Mouse (Mus musculus): ENCODE results near the gene Tmem131. TPM values are rescaled to one million over a fixed set of nuclear protein-coding genes. Genes with fewer than 3 reads are reported as not detected.
A peak's percentile ranks its signal among the peaks of the same experiment; 100 is the strongest.

Gene Tmem131
- total RNA-seq, 2 experiments from 2014 or later: 20.3 to 65.6 TPM

GRCm38 (mm10) chr1:36939506-36940380 is 3.7 kb downstream of the Tmem131 start:
- peak; percentile 93 for ATAC-seq (ENCODE audit: poor library complexity, severe bottlenecking)

- no peak for ATAC-seq (ENCODE audit: poor library complexity, severe bottlenecking)
Measured at GRCm38 (mm10) chr1:36938801-36939286, 4.6 kb downstream of the Tmem131 start.

DNA sequence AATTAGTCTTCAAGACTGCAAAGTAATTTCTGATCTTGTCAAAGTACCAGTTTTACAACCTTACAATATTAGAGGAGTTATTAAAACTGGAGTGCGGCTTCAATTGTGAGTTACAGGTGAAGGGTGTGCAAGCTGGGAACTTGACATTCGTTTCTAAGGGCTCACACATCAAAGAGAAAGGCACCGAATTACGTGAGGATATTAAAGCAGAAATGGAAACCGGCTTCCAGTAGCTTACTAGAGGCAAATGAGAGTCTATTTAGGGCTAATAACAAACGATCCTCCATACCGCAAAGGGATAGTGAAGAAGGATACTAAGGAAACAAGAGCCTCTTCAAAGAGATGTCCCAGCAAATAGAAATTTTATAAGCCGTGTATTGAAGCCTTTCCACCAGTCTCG is 5.1 kb downstream of the Tmem131 start:
- ATAC-seq (ENCODE audit: poor library complexity, severe bottlenecking): no peak

DNA sequence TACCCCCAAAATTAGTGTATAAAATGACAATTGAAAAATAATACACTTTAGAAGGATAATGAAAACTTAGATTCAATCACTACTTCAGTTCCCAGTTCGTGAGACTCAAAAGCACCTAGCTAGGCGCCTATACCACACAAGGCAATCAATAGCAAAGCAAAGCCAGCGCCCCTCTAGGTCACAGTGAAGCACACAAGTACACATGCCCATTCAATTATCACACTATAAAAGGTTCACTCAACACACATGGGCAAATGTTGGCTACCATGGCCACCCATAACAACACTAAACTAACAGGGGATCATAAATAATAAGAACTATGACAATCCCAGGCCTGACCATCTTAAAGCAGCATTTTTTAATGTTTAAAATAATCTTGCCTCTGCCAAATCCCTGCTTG is 5.8 kb downstream of the Tmem131 start:
- ATAC-seq (ENCODE audit: poor library complexity, severe bottlenecking): no peak

DNA sequence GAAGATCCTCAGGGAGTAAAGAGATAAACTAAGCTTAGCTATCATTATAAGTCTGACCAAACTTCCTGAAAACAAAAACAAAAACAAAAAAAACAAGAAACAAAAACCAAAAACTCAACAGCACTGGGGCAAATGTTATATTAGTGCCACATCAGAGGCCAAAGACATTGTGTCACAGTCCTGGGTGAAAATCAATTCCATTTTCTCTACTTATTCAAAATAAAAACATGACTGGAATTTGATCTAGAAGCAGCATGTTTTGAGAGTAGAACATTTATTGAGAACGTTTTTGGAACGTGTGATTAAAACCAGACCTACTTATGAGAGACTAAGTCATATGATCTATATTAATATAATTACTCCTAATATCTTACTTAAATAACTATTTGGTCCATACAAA is 6.5 kb downstream of the Tmem131 start:
- no peak for ATAC-seq (ENCODE audit: poor library complexity, severe bottlenecking)

GRCm38 (mm10) chr1:36936567-36936966 is 6.9 kb downstream of the Tmem131 start:
- ATAC-seq (ENCODE audit: poor library complexity, severe bottlenecking): no peak

DNA sequence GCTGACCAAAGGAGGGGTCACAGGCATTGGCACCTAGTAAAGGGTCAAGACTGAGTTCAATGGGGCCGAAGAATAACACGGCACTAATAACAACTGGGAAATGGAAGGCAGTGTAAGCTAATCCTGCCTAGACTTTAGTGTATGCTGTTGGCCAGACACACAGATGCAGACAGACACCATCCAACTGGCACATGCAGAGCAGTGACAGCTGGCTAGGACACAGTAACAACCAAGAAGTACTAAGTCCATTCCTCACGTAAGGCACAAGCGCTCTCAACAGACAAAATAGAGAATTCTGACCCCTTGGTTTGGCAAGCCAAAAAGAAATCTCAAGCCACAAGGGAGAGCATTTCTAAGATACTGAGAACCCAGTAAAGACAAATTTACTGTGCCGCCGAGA is 8.7 kb downstream of the Tmem131 start:
- no peak for ATAC-seq (ENCODE audit: poor library complexity, severe bottlenecking)

- no peak for ATAC-seq (ENCODE audit: poor library complexity, severe bottlenecking)
Measured at GRCm38 (mm10) chr1:36933965-36934585, 9.4 kb downstream of the Tmem131 start.

- no peak for ATAC-seq (ENCODE audit: poor library complexity, severe bottlenecking)
Measured at GRCm38 (mm10) chr1:36932231-36932630, 11.2 kb downstream of the Tmem131 start.

- no peak for ATAC-seq (ENCODE audit: poor library complexity, severe bottlenecking)
Measured at GRCm38 (mm10) chr1:36930911-36931310, 12.6 kb downstream of the Tmem131 start.

GRCm38 (mm10) chr1:36929996-36930395 is 13.5 kb downstream of the Tmem131 start:
- no peak for ATAC-seq (ENCODE audit: poor library complexity, severe bottlenecking)

DNA sequence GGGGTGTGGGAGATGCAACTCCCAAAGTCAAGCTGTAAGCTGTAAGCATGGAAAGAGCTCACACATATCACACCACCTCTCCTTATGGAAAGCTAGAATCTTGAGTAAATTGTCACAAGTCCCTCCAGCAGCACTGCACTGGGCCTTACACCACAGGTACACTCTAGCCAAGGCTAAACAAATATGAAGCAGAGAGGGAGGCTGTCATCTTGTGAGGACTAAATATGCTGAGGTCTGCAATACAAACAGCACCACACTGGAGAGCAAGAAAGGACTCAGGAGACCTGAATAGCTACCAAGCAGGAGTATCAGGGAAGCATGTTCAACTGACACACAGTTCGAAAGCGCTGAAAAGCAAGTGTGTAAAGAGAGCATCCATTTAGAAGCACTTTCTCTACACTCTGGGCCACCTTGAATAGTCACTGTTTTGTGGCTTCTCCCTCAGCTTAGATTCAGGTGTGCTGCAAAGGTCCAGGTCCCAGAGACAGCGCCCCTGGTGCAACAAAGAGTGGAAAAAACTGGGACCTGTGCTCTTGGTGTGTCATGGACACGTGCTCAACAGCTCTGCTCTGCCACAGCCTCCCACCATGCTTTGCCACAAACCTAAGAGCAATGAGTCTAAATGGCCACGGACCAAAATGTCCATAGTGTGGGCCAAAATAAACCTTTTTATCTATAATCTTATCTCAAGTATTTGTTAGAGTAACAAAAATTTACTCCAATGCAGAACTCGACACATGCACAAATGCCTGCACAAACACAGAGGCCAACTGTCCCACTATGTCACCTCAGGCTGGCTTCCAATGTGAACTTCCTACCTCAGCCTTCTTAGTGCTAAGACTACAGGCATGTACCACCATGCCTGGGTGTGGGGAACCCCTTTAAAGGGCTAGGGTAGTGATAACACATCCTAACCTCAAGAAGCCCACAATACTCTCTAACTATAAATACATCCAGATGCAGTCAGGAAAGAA is 14.8 kb downstream of the Tmem131 start:
- no peak for ATAC-seq (ENCODE audit: poor library complexity, severe bottlenecking)

- peak; percentile 91 for ATAC-seq (ENCODE audit: poor library complexity, severe bottlenecking)
Measured at GRCm38 (mm10) chr1:36927569-36927968, 15.9 kb downstream of the Tmem131 start.

DNA sequence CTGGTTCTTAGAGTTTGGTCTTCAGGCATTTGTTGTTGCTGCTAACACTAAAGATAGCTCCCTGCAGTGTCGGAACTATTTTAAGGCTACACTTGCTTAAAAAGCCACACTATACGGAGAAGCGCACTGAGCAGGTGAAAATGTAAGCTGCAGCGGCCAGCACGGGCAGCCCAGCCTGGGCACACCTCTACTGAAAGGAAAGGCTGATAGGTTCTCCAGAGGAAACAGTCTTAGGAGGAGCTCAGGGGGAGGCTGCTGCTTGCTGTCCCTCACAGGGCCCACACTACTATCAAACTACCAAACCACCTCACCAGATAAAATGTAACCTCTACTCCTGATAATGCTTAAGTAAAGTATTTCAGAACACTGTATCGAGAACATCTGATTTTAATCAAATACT is 16.7 kb downstream of the Tmem131 start:
- no peak for ATAC-seq (ENCODE audit: poor library complexity, severe bottlenecking)

- ATAC-seq (ENCODE audit: poor library complexity, severe bottlenecking): no peak
Measured at GRCm38 (mm10) chr1:36926246-36926645, 17.2 kb downstream of the Tmem131 start.

- no peak for ATAC-seq (ENCODE audit: poor library complexity, severe bottlenecking)
Measured at GRCm38 (mm10) chr1:36925781-36926180, 17.7 kb downstream of the Tmem131 start.

GRCm38 (mm10) chr1:36924853-36925252 is 18.6 kb downstream of the Tmem131 start:
- ATAC-seq (ENCODE audit: poor library complexity, severe bottlenecking): no peak

DNA sequence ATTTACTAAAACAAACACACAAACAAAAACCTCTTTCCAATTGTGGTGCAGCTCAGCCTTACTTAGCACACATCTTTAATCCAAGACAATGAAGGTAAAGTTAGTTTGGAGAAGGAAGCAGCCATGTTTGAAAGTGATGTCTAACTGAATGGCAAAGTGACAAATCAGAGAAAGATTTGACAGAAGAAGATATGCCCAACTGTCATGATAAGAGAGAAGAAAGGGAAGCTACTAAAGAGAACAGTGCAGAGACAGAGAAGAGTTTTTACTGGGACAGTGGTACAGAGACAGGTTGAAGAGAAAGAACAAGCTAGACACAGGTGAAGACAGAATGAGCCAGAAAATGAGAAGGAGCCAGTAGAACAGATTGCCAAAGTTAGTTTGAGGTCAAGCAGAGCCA is 19.6 kb downstream of the Tmem131 start:
- ATAC-seq (ENCODE audit: poor library complexity, severe bottlenecking): no peak

DNA sequence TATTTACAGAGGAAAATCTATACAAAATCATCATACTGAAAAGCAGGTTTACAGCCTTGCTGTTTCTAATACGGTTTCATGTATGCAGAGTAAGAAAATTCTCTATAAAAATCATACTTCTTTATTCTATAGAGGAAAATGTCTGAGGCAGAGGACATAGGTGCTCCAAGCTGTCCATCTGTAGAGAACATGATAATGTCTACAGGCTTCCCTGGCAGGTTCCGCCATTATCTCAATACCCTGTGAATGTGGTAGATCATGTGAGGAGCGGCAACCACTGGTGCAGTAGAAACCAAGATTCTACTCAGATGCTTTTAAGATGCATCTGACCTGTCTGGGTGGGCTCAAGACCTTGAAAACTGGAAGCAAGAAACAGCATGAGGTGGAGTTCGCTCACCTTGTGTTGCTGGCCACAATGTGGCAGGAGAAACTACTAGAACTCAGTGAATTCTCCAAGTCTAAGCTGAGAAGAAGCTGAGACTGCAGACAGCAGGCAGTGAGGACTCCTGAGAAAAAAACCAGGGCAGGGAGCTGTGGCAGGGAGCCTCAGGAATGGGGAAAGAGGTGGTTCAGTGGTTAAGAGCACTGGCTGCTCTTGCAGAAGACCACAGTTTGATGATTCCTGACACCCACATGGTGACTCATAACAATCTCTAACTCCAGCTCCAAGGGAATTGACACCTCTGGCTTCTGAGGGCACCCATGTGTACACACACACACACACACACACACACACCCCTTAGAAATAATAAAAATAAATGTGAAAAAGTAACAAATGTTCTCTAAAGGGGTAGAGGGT is 20.6 kb downstream of the Tmem131 start:
- ATAC-seq (ENCODE audit: poor library complexity, severe bottlenecking): no peak

Data from megakaryocyte, adult 5-6 weeks (primary cell).